Mouse (Mus musculus) MEL (cell line): ENCODE data around the gene Arhgap24. TPM values are rescaled to one million over a fixed set of nuclear protein-coding genes. Genes with fewer than 3 reads are reported as not detected.

Experiments used
- DNase-seq: peaks from one replicate; pipeline ENCODE4 v3.0.0; 2011; ENCODE audit warnings: low read depth, low spot score
- H3K27ac ChIP-seq: 2 replicates; pipeline ENCODE4 v1.5.1; 2012; ENCODE audit warnings: low read depth, mild to moderate bottlenecking, control low read depth, low read length, moderate library complexity; ENCODE audit not compliant: control insufficient read depth
- H3K27me3 ChIP-seq, 2 experiments: fragments of 150-350 bp in 1 of 2; sonication (generic) in 1 of 2; 2 replicates each; pipeline ENCODE4 v1.6.1; 2012; ENCODE audit warnings: low read length in 2 of 2, mild to moderate bottlenecking in 2 of 2, improper control_type of control experiment in 1 of 2, moderate library complexity in 1 of 2; ENCODE audit not compliant: insufficient read depth in 2 of 2, control insufficient read depth in 1 of 2
- H3K36me3 ChIP-seq, 2 experiments: 2 replicates each; pipeline ENCODE4 v1.6.1; 2012 to 2014; ENCODE audit warnings: low read length in 2 of 2, improper control_type of control experiment in 1 of 2, inconsistent platforms in 1 of 2, mild to moderate bottlenecking in 1 of 2; ENCODE audit not compliant: insufficient read depth in 2 of 2, control insufficient read depth in 1 of 2
- H3K4me1 ChIP-seq, 2 experiments: fragments of 150-350 bp in 1 of 2; sonication (generic) in 1 of 2; 2 replicates each; pipeline ENCODE4 v1.6.1; 2012; ENCODE audit warnings: low read length in 2 of 2, improper control_type of control experiment in 1 of 2, mild to moderate bottlenecking in 1 of 2; ENCODE audit not compliant: insufficient read depth in 2 of 2, control insufficient read depth in 1 of 2
- H3K4me3 ChIP-seq, 2 experiments: fragments of 150-350 bp in 1 of 2; sonication (generic) in 1 of 2; 2 replicates each; pipeline ENCODE4 v1.5.1; 2012; ENCODE audit warnings: low read depth in 2 of 2, low read length in 2 of 2, mild to moderate bottlenecking in 2 of 2, moderate library complexity in 2 of 2, control low read depth in 1 of 2, improper control_type of control experiment in 1 of 2; ENCODE audit not compliant: control insufficient read depth in 1 of 2, insufficient read depth in 1 of 2
- H3K79me2 ChIP-seq: 2 replicates; pipeline ENCODE4 v1.6.1; 2012; ENCODE audit warnings: mild to moderate bottlenecking, low read length, moderate library complexity; ENCODE audit not compliant: control insufficient read depth, poor library complexity, insufficient read depth
- H3K9ac ChIP-seq: 2 replicates; pipeline ENCODE4 v1.6.1; 2012; ENCODE audit warnings: low read depth, mild to moderate bottlenecking, control low read depth, low read length, moderate library complexity; ENCODE audit not compliant: control insufficient read depth, poor library complexity, severe bottlenecking
- H3K9me3 ChIP-seq: fragments of 150-350 bp; sonication (generic); replicated peaks from 2 replicates; pipeline ENCODE4 v1.6.1; 2012; ENCODE audit warnings: mild to moderate bottlenecking, low read length, improper control_type of control experiment, moderate library complexity; ENCODE audit not compliant: insufficient read depth
- BHLHE40 ChIP-seq: IDR thresholded peaks from 2 replicates; pipeline ENCODE4 v1.6.1; 2012; ENCODE audit warnings: low read depth, mild to moderate bottlenecking, inconsistent platforms, low read length, improper control_type of control experiment, borderline replicate concordance
- CHD1 ChIP-seq: IDR thresholded peaks from 2 replicates; pipeline ENCODE4 v1.6.1; 2012; ENCODE audit warnings: low read depth, mild to moderate bottlenecking, inconsistent platforms, low read length, improper control_type of control experiment
- CHD2 ChIP-seq: IDR thresholded peaks from 2 replicates; pipeline ENCODE4 v1.6.1; 2011; ENCODE audit warnings: low read length, improper control_type of control experiment
- ELF1 ChIP-seq: IDR thresholded peaks from 2 replicates; pipeline ENCODE4 v1.6.1; 2014; ENCODE audit warnings: low read depth, mild to moderate bottlenecking, inconsistent platforms, low read length, improper control_type of control experiment, moderate library complexity
- GABPA ChIP-seq: IDR thresholded peaks from 2 replicates; pipeline ENCODE4 v1.6.1; 2012; ENCODE audit warnings: low read depth, mild to moderate bottlenecking, inconsistent platforms, low read length, improper control_type of control experiment, moderate library complexity
- GATA1 ChIP-seq: IDR thresholded peaks from 2 replicates; pipeline ENCODE4 v1.6.1; 2011; ENCODE audit warnings: low read depth, low read length, improper control_type of control experiment
- KAT2A ChIP-seq: conservative IDR thresholded peaks from 2 replicates; pipeline ENCODE4 v1.6.1; 2012; ENCODE audit warnings: low read depth, low read length, improper control_type of control experiment, inconsistent platforms
- MAZ ChIP-seq: IDR thresholded peaks from 2 replicates; pipeline ENCODE4 v1.6.1; 2012; ENCODE audit warnings: low read depth, mild to moderate bottlenecking, inconsistent platforms, low read length, improper control_type of control experiment
- MEF2A ChIP-seq: IDR thresholded peaks from 2 replicates; pipeline ENCODE4 v1.6.1; 2014; ENCODE audit warnings: low read depth, mild to moderate bottlenecking, inconsistent platforms, low read length, improper control_type of control experiment; ENCODE audit not compliant: poor library complexity, insufficient replicate concordance, severe bottlenecking; ENCODE audit errors: extremely low read depth
- MYC ChIP-seq: IDR thresholded peaks from 2 replicates; pipeline ENCODE4 v1.6.1; 2011; ENCODE audit warnings: low read depth, mild to moderate bottlenecking, low read length, improper control_type of control experiment, moderate library complexity
- NELFE ChIP-seq: IDR thresholded peaks from 2 replicates; pipeline ENCODE4 v1.6.1; 2011; ENCODE audit warnings: low read depth, low read length, improper control_type of control experiment
- POLR2A ChIP-seq, 2 experiments: IDR thresholded peaks; 2 replicates each; pipeline ENCODE4 v1.6.1; 2011 to 2012; ENCODE audit warnings: low read length in 2 of 2, mild to moderate bottlenecking in 2 of 2, control low read depth in 1 of 2, improper control_type of control experiment in 1 of 2, low read depth in 1 of 2, moderate library complexity in 1 of 2; ENCODE audit not compliant: control insufficient read depth in 1 of 2, insufficient read depth in 1 of 2, poor library complexity in 1 of 2
- POLR2AphosphoS2 ChIP-seq: IDR thresholded peaks from 2 replicates; pipeline ENCODE4 v1.6.1; 2011; ENCODE audit warnings: low read length, improper control_type of control experiment
- SIN3A ChIP-seq: IDR thresholded peaks from 2 replicates; pipeline ENCODE4 v1.6.1; 2012; ENCODE audit warnings: low read length, improper control_type of control experiment, inconsistent platforms
- TBP ChIP-seq: IDR thresholded peaks from 2 replicates; pipeline ENCODE4 v1.8.0; 2011; ENCODE audit warnings: low read depth, low read length, improper control_type of control experiment
- USF1 ChIP-seq: IDR thresholded peaks from 2 replicates; pipeline ENCODE4 v1.6.1; 2014; ENCODE audit warnings: low read depth, mild to moderate bottlenecking, inconsistent platforms, low read length, improper control_type of control experiment, moderate library complexity
- USF2 ChIP-seq, 2 experiments: IDR thresholded peaks; 2 replicates each; pipeline ENCODE4 v1.6.1; 2011 to 2012; ENCODE audit warnings: improper control_type of control experiment in 2 of 2, low read length in 2 of 2, borderline replicate concordance in 1 of 2, inconsistent platforms in 1 of 2, low read depth in 1 of 2, mild to moderate bottlenecking in 1 of 2; ENCODE audit not compliant: insufficient read depth in 1 of 2
- ZC3H11A ChIP-seq: IDR thresholded peaks from 2 replicates; pipeline ENCODE4 v1.6.1; 2012; ENCODE audit warnings: low read depth, mild to moderate bottlenecking, inconsistent platforms, low read length, improper control_type of control experiment
- ZKSCAN1 ChIP-seq: IDR thresholded peaks from 2 replicates; pipeline ENCODE4 v1.6.1; 2012; ENCODE audit warnings: low read depth, mild to moderate bottlenecking, inconsistent platforms, low read length, improper control_type of control experiment, moderate library complexity
- ZNF384 ChIP-seq: IDR thresholded peaks from 2 replicates; pipeline ENCODE4 v1.6.1; 2012; ENCODE audit warnings: low read depth, mild to moderate bottlenecking, inconsistent platforms, low read length, improper control_type of control experiment
- polyA plus RNA-seq, 2 experiments: library from polyadenylated mRNA; stranded (reverse) in 1 of 2; unstranded in 1 of 2; fragments of >175 nt in 1 of 2; fragments of >200 nt in 1 of 2; gene quantifications; 2 replicates each; pipeline versions ENCODE4 v1.2.1 to v1.2.4; 2012; ENCODE audit warnings: low replicate concordance in 2 of 2, low read depth in 1 of 2; ENCODE audit not compliant: insufficient read length in 2 of 2, insufficient read depth in 1 of 2, missing spikeins in 1 of 2
- total RNA-seq: library from RNA; depleted of rRNA; stranded (reverse); fragments of 300-350 nt; gene quantifications from 2 replicates; pipeline ENCODE4 v1.2.3, GENCODE M21; 2012

Arhgap24 gene
- total and polyA plus RNA-seq, 3 experiments = not detected

GRCm38 (mm10) chr5:102613571-102613970, 132.4 kb downstream of the Arhgap24 start:
- Histone ChIP-seq H3K79me2 (no peaks in the 10 kb centered on the region), H3K9me3 (no peaks in the 10 kb centered on the region), H3K4me3 (no peak overlapping the region), H3K4me1 (no peaks in the 10 kb centered on the region)
- TF ChIP-seq ZKSCAN1 = no peak
- TF ChIP-seq CHD2 = no peak
- TF ChIP-seq ELF1 = no peak
- no peak for TF ChIP-seq POLR2AphosphoS2
- no peak for TF ChIP-seq ZC3H11A
- TF ChIP-seq ZNF384 = no peak
- TF ChIP-seq MYC = no peak
- TF ChIP-seq, all 39 proteins: peak for 0
- Histone ChIP-seq H3K27me3 (no peaks in the 10 kb centered on the region), H3K36me3 (no peaks in the 10 kb centered on the region), H3K27ac (no peak overlapping the region), H3K9ac (no peak overlapping the region)
- no peak for DNase-seq

GRCm38 (mm10) chr5:102614081-102614480, 132.9 kb downstream of the Arhgap24 start:
- Histone ChIP-seq H3K9ac (no peak overlapping the region), H3K4me1 (no peaks in the 10 kb centered on the region), H3K9me3 (no peaks in the 10 kb centered on the region), H3K36me3 (no peaks in the 10 kb centered on the region), H3K27ac (no peak overlapping the region), H3K27me3 (no peaks in the 10 kb centered on the region), H3K79me2 (no peaks in the 10 kb centered on the region), H3K4me3 (no peak overlapping the region)
- DNase-seq = no peak
- TF ChIP-seq KAT2A (no peak), ZNF384 (no peak), USF2 (IDR thresholded peaks at IDR 0.05; ENCODE audit: borderline replicate concordance in 1 of 2, insufficient read depth in 1 of 2, low read depth in 1 of 2, low read length in 2 of 2) (no peak), TBP (no peak), CHD1 (no peak), BHLHE40 (no peak), POLR2AphosphoS2 (no peak), POLR2A (IDR thresholded peaks at IDR 0.05; ENCODE audit: control insufficient read depth in 1 of 2, insufficient read depth in 1 of 2, low read depth in 1 of 2, low read length in 2 of 2, poor library complexity in 1 of 2) (no peak), USF1 (no peak), SIN3A (no peak), GABPA (no peak), MAZ (no peak), GATA1 (no peak), NELFE (no peak), MEF2A (no peak)
